Mouse (Mus musculus): ENCODE data around the gene Cds1. TPM values are rescaled to one million over a fixed set of nuclear protein-coding genes. Genes with fewer than 3 reads are reported as not detected.

Cds1 gene
- polyA plus RNA-seq, 1 experiment: 15.9 TPM

DNA sequence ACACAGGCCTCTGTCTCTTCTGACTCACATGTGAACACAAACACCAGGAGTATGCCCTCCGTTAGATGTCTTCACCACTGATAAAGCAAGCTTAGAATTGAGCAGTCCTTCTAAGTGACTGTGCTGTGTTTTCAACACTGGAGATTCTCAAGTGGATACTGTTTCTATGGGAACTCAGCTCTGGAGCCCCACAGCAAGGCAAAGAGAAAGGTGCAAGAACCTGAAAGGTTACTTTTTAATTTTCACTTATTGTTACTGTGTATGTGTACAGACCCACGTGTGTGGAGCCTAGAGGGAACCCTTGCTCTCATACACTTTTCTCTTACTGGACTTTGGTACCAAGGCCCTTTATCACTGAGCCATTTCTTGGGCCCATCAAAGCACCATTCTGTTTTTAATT is 101.8 kb downstream of the Cds1 start:
- no peak overlapping the region for H3K27ac ChIP-seq (ENCODE audit: insufficient read depth, low read length)
- no peak for TF ChIP-seq EP300 (IDR thresholded peaks at IDR 0.05; ENCODE audit: insufficient read depth, low read depth, low read length)
- TF ChIP-seq CTCF (IDR thresholded peaks at IDR 0.05; ENCODE audit: low read depth, low read length): no peak
- no peak for TF ChIP-seq POLR2A (IDR thresholded peaks at IDR 0.05; ENCODE audit: insufficient read depth, low read length)
- H3K4me1 ChIP-seq (ENCODE audit: control insufficient read depth, insufficient read depth, low read length): no peaks in the 10 kb centered on the region
- H3K27me3 ChIP-seq (ENCODE audit: control insufficient read depth, insufficient read depth, low read length, poor library complexity, severe bottlenecking): no peaks in the 10 kb centered on the region
- no peak overlapping the region for H3K4me3 ChIP-seq (ENCODE audit: low read depth, low read length)
- no peaks in the 10 kb centered on the region for H3K9me3 ChIP-seq (replicated peaks; ENCODE audit: control insufficient read depth, insufficient read depth, low read length, poor library complexity, severe bottlenecking)
- no peak overlapping the region for H3K9ac ChIP-seq (ENCODE audit: low read depth, poor library complexity, severe bottlenecking)
- H3K36me3 ChIP-seq (ENCODE audit: control insufficient read depth, insufficient read depth, low read length, poor library complexity, severe bottlenecking): peaks cover 12% of the 10 kb centered on the region

Other genes with a start within 250 kb of the Cds1 start
- gene Nkx6-1, start 100.1 kb upstream of the Cds1 start, polyA plus RNA-seq (2011; ENCODE audit: insufficient read depth, insufficient read length, low read depth, missing spikeins): not detected in 2 replicates

Measured in ES-Bruce4 (cell line).